Mouse (Mus musculus) brain, embryonic 14.5 days (tissue): Measurements from ENCODE around the gene Gmppa. TPM values are rescaled to one million over a fixed set of nuclear protein-coding genes. Genes with fewer than 3 reads are reported as not detected.

Source experiments
- DNase-seq: peaks from one replicate; pipeline ENCODE4 v3.0.0-alpha.2; 2011; ENCODE audit warnings: low read depth
- CTCF ChIP-seq: fragments of 200-500 bp; IDR thresholded peaks from 2 replicates; pipeline ENCODE4 v1.5.1; 2012; ENCODE audit warnings: inconsistent platforms, mild to moderate bottlenecking, moderate library complexity, borderline replicate concordance; ENCODE audit not compliant: insufficient read depth, insufficient read length; ENCODE audit errors: extremely low read depth
- POLR2A ChIP-seq: fragments of 200-500 bp; IDR thresholded peaks from 2 replicates; pipeline ENCODE4 v1.6.1; 2012; ENCODE audit warnings: mild to moderate bottlenecking, inconsistent platforms, borderline replicate concordance; ENCODE audit not compliant: poor library complexity, insufficient read depth, insufficient read length, severe bottlenecking; ENCODE audit errors: extremely low read depth
- polyA plus RNA-seq: library from polyadenylated mRNA; depleted of rRNA; stranded (reverse); fragments of >200 nt; gene quantifications from 2 replicates; pipeline ENCODE4 v1.2.3, GENCODE M21; 2012

The Gmppa gene
- polyA plus RNA-seq, 1 experiment, result 98.7 TPM

- peak; percentile 83 for DNase-seq
- no peak for TF ChIP-seq CTCF
- no peak for TF ChIP-seq POLR2A
Observed at GRCm38 (mm10) chr1:75447265-75448051, 11.7 kb downstream of the Gmppa start.

DNA sequence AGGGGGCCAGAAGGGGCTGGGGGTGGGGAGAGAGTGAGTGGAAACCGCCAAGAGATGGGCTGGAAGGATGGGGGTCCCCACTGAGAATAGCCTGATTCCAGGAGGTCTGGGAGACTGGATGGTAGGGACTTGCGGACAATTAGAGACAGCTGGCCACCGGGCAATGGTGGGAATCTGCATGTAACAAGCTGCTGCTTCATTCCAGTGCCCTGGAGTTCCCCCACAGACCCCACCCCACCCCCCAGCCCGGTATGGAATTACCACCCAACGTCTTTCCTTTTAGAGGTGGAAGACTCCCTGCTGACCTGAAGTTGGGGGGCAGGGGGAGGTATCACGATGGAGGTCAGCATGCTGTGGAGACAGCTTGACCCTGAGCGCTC lies 12.3 kb downstream of the Gmppa start:
- DNase-seq, result no peak
- TF ChIP-seq POLR2A (no peak), CTCF (no peak)

- no peak for DNase-seq
- TF ChIP-seq POLR2A (no peak), CTCF (no peak)
Observed at GRCm38 (mm10) chr1:75448937-75449336, 13.2 kb downstream of the Gmppa start.

DNA sequence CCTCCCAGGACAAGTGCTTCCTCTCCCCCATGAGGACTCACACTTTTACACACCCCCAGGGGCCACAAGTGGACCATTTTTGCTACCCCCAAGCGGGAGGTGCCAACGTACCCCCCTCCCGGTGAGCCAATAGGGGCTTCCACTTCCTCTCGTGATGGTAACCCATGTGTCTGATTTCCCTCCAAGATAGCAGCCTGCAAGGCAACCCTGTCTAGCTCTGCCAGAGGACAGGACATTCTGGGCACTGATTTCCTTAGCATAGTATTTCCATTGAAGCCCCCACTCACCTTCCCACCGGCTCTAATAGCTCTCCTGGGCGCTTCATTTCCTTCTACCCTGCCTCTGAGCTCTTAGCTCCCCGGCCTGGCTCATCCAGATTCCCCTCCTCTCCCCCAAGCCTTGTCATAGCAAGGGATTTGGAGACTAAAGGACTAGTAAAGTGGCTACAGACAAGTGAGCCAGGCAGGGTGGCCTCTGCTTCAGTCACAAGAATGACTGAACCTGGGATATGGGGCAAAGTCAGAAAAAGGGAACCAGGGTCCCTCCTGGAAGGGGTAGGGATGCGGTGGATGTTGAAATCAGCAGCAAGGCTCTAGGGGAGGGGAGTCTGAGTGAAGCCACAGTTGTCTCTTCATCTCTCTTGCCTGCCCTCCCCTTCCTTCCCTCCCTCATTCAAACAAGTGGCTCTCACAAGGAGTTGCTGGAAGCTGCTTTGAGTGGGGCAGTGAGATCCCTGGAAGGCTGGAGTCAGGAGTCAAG lies 13.8 kb downstream of the Gmppa start:
- no peak for TF ChIP-seq POLR2A
- TF ChIP-seq CTCF, result no peak
- no peak for DNase-seq

DNA sequence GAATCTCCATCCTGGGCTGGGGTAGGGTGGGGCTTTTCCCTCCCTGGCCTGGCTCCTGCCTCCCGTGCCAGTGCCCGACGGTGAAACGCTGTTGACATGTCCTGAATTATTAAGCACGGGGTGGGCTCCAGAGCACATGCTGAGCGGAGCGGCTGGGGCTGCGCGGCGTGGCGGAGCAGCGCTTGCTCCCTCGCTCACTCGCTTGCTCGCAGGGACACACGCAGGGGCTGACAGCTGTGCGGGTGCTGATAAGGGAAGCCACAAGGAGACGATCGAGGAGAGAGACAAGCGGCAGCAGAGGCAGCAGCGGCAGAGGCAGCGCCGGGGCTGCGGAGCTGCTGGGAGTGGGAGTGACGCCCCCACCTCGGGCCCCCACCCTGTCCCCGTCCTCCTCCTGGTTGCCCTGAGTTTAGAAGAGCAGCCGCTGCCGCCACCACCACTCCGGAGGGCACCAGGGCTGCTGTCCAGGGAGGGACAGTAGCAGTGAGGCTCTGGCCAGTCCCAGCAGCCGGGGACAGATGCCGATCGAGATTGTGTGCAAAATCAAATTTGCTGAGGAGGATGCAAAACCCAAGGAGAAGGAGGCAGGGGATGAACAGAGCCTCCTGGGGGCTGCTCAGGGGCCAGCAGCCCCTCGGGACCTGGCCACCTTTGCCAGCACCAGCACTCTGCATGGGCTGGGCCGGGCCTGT lies 14.7 kb downstream of the Gmppa start, which contains the start of gene Asic4:
TSS of gene Asic4 (plus strand) at position 123 of the 692 bp plus-strand sequence.
- DNase-seq, result peak; percentile 77
- no peak for TF ChIP-seq POLR2A
- TF ChIP-seq CTCF, result no peak

DNA sequence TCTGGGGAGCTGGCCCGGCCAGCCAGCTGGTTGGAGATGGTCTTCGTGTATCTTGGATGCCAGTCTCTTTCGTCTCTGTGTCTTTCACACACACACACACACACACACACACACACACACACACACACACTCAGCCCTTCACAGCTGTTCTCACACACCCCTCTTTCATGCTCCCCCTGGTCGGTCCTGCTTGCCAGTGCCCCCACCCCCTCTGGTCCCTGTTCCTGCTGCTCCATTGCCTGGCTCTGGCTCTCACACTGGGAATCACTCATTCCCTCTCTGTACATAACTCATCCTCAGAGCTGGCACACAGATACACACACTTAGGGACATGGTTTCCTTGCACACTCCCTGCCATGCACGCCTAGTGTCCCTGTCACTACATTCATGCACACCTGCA lies 16.2 kb downstream of the Gmppa start:
- TF ChIP-seq POLR2A (no peak), CTCF (no peak)
- DNase-seq, result no peak

GRCm38 (mm10) chr1:75455433-75455832 lies 19.7 kb downstream of the Gmppa start:
- no peak for DNase-seq
- TF ChIP-seq POLR2A, result no peak
- no peak for TF ChIP-seq CTCF

DNA sequence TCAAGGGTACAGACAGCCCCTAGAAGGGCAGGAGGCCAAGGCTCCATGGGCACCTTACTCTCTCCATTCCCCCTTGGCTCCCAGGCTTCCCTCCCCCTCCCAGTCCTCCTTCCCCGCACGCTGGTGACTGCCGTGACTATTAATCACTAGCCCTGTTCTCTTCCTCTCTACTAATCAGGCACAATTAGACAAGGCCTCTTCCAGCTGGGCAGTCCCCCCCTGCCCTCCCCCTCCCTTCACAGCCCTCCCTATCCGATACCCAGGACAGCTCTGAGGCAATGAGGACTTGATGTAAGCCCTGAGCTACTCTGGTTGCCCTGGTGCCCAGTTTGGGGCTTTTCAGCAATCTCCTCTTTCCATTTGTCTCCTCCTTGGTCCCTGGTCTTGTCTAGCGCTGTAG lies 20.2 kb downstream of the Gmppa start:
- peak; percentile 78 for DNase-seq
- no peak for TF ChIP-seq POLR2A
- TF ChIP-seq CTCF, result no peak

DNA sequence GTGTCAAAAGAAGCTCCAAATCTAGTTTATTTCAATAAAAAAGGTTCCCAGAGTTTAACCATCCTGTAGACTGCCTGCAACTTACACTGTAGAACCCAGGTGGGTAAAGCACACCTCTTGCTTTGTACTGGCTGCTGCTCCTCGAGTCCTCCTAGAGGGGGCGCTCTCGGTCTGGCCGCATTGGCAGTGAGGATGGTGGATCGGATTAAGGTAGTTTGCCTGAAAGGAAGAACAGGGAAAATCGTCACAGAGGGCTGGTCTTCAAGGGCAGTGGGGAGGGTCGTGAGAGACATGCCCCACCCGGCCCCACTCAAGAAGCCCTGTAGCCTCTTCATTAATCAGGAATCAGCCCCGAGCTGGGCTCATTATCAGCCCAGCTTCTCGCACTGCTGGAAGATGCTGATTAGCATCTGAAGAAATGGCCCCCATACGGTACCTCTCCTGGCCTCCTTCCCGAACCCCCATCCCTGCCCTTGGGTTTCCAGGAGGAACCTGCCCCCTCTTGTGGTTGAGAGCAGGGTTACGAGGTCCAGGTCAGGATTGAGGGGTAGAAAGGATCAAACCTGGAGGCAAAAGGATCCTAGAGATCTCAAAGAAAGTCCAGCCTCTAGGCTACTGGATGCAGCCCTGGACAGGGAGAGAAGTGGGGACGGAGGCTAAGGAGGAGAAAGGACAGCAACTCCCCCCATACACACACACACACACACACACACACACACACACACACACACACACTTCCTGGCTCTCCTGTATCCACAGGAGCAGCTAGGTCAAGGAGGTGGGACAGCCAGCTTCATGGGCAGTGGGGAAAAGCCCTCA lies 21.2 kb downstream of the Gmppa start:
- DNase-seq, result peak; percentile 58
- TF ChIP-seq CTCF (peak; percentile 63), POLR2A (no peak)

GRCm38 (mm10) chr1:75457710-75458024 lies 21.9 kb downstream of the Gmppa start:
- DNase-seq, result no peak
- TF ChIP-seq POLR2A (no peak), CTCF (no peak)
